Mouse (Mus musculus): ENCODE results near the gene Cyb5r2.
A peak's percentile ranks its signal among the peaks of the same experiment; 100 is the strongest.

The Cyb5r2 gene

DNA sequence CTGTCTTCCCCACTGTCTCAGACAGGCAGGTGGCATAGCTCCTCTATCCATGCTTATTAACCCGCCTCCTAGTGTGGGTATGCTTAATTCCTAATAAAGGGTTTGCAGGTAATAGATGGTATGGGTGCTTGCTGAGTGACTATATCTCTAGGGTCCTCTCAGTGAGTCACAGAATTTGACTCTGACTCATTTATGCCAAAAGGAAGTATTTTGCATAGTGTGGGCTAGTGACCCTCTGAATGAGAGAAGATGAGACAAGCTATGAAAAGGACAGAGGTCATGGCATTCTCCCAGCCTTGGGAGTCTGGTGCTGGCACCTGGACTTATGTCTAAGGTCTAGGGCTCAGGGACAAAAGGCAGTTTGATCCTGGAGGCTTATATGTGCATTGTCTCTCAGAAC lies 37.1 kb downstream of the Cyb5r2 start:
- DNase-seq, result no peak

DNA sequence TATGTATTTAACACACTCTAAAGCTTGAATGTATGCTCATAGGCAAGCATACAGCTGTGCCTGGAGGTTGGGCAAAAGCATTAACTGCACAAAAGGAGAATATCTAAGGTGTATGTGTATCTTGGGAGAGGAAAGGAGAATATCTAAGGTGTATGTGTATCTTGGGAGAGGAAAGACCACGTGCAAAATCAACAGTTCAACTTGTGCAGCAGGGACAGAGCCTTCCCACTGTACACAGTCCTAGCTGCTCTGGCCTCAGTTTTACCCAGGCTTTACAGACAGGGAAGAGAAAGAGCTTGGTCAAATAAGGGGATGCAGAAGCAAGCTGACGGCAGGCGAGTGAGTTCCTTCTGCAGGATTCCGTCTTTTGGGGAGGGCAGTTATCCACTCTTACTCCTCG lies 43.8 kb downstream of the Cyb5r2 start:
- no peak for DNase-seq

DNA sequence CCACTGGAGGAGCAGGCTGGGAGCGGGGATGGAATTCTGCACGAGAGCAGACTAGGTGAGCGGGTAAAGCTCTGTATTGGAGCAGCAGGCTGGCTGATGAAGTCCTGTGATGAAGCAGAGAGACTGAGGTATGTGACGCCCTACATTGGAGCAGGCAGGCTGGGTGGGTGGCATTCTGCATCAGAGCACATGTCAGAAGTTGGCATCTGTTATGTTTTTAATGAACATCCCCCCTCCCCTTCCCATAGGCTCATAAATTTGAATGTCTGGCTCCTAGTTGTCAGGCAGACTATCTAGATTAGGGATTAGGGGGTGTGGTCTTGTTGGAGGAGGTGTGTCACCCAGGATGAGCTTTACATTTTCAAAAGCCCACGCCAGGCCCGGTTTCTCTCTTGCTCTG lies 45.1 kb downstream of the Cyb5r2 start:
- no peak for DNase-seq

DNA sequence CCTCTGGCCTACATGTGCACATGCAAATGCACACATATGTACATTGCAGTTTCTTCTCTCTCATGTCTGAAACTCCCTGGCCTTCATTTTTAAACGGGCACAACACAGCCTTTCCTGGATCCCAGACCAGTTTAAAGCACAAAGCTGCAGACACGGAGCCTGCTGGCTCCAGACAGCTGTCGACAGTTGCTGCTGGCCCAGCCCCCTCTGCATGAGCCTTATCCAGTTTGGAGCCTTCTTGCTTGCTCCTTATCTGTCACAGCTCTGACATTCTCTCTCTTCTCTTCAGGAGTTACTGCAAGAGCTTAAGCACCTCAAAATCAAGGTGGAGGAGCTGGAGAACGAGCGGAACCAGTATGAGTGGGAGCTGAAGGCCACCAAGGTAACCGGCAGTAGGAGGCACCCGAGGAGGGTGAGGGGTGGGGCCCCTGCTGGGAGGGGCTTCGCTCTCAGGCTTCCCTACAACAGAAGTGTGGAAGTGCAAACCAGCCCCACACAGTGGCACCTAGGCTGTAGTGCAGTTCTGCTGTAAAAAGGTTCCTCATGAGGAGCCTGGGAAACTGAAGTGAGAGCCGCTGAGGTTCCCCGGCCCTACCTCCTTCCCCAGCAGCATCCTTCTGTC lies 49.2 kb downstream of the Cyb5r2 start:
- peak; percentile 74 to 88 for DNase-seq

DNA sequence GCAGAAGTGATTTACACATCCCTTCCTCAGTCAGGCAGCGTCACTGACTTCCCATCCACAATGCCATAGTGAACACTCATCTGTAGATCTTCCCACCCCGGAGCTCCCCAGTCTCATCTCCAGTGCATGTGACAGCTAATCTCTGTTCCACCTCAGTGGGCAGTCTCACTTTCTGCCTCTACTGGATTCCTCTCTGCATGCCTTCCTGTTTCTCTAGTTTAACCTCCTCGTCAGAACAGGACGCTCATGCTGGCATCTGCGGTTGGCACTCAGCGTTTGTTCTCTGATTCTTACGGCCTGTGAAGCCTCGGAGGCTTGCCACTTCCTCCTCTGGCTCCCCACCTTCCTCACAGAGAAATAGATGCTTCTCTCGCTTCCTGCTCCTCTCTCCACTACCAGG lies 50.2 kb downstream of the Cyb5r2 start:
- DNase-seq, result no peak

DNA sequence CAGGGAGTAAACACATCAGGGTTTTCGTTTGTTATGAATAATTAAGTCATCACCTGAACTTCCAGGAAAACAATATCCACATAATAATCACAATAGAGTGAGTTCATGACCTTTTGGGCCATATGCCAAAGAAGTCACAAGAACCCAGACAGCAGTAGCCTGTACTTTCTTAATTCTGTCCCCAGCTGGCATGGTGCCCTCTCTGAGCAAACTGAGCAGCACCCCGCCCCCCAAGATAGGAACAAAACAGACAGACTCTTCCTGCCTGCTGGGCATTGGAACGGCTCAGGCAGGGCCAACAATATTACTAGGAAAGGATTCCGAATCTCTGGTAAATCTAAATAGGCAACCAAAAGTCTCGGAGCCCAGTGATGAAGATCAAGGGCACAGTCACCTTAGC lies 51.9 kb downstream of the Cyb5r2 start:
- DNase-seq, result peak; percentile 56 to 67

DNA sequence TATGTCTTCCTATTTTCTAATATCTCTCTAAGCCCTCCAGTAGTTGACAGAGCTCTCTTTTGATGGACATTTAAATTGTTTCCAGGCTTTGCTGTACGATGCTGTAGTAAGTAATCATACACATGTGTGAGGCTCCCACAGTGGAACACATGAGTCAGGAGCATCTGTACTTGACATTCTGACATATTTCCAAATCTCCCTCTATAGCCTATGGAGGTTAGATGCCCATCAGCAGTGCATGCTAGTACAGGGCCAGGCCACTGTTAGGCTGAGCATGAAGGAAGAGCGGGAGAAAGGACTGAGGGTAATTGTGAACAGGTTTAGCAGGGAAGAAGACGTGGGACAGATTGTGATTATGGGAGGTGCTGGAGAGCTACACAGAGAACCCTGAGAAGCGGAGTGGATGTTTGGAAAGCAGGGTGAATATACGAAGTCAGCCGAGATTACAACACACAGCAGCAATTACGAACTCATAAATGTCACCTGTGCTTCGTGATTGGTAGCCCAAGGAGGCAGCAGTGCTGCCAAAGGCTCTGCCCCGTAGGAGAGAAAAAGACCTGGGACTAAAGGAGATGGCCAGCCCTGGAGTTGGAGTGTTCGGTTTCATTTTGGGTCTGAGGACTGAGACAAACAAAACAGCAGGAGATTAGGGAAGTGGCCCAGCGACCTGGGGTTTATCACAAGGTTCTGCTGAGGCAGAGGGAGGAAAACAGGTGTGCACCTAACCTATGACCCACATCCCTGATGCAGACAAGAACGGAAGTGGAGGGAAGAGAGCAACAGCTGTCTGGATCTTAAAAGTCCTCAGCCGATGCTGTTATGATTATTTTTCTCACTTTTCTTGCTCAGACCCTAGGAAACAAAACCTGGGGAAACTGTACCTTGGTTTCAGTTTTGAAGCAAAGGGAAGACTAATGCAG lies 55.1 kb downstream of the Cyb5r2 start:
- no peak for DNase-seq

DNA sequence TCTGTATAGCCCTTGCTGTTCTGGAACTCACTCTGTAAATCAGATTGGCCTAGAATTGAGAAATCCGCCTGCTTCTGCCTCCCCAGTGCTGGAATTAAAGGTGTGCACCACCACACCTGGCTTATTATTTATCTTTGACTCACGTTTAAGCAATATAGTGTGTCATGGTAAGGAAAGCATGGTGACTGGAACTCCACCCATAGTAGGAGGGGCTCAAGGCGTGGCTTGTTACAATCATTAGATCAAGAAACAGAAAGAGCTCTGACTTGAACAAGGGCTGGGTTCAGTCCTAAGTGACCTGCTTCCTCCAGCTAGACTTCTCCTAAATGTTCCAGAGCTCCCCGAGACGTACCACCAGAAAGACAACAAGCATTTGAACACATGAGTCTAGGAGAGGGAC lies 57.2 kb downstream of the Cyb5r2 start:
- no peak for DNase-seq

DNA sequence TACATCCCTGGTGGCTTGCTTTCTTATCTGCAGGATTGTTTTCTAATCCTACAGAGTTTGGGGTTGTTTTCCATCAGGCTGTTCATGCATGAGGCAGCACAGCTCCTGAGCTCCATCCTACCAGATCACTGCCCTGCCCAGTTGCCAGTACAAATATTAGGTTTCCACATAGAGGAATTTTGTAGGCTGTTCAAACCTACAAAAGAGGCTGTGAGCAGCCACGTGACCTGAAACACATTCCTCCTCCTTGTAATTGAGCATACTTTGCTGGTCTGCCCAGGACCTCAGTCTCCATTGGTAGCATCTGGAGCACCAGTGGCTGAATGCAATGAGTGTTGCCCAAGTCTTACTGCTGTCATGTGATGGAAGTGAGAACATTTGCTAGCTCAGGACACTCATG lies 57.9 kb downstream of the Cyb5r2 start:
- no peak for DNase-seq
